Mouse (Mus musculus) kidney, postnatal 4 days (tissue): ENCODE results near the gene Chn1.

Experiments used
- DNase-seq, 2 experiments: peaks; one replicate each; pipeline ENCODE4 v3.0.0; 2021; ENCODE audit warnings: mixed read lengths in 2 of 2

Chn1 gene

DNA sequence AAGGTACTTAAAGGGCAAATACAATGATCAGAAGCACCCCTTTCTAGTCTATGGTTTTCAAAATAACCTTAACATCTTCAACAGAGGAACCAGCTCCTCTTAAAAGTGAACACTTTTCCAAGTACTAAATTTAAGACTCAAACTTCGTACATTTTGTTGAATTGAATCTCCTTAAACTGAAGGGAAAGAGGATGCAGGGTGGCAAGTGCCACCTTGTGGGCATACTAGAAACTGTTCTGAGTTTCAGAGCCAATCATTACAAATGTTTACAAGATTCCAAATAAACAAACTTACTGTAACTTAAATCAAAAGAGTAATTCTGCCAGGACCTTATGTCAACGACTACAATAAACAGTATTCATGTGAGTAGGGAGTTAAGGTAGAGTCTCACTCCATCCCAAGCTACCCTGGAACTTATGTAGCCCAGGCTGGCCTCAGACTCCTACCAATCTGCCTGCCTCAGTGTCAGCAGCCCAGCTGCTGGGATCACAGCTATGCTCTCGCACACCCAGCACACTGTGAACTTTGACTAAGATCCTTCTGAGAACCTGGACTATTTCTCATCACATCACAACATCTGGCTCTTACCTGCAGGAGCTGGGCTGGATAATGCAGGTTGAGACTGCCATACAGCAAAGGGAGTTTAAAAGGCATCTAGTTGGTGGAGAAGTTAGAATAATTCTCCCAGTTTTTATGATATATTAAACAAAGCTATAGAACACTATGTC is 29.3 kb downstream of the Chn1 start:
- peak; percentile 28 to 47 for DNase-seq

DNA sequence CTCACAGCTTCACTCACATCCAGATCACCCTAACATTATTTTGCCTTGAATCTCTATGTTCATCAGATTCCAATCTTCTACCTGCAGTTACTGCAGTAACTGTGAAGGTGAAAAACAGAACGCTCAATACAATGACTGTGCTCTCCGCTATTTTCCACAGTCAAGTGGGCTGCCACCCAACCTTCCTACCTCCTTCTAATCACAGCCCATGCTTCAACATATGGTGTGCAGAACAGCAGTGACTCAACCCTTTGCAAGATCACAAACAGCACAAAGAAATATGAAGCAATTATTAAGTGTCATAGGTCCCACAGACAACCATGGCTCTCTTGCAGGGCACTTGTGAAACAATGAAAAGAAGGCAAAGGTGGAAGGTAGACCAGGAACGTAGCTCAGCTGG is 33.9 kb downstream of the Chn1 start:
- no peak for DNase-seq

DNA sequence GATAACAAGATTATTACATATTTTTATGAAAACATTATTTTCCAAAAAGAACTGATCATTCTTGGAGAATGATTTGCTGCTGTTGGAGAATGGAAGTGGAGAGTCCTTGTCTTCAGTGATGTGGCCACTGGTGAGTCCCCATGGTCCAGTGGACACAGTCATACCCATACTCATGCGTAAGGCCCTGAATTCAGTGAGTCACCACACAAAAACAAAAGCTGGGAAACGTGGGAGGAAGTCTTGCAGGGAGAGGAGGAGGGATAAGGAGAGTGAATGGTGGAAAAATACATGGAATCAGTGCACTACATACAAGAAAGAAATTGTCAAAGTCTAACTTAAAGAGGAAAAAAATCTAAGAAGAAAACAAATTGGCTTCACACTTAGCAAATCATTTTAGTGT is 47.3 kb downstream of the Chn1 start:
- DNase-seq: no peak

DNA sequence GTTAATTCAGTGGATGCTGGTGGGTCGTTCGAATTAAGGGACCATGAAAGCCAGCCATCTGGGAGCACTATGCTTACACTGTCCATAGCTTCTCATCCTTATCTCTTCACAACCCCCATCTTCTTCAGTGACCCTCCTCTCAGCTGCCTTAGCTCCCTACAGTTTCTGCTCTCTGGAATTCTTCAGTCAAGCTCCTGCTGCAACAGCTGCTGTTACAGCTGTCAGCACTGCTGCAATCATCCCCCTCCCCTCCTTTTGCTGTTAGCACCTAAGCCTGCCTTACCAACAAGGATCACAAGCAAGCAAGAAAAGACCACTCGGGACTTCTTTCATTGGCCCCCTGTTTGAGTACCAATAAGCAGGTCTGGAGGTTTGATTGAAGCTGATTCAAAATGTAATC is 50.2 kb downstream of the Chn1 start:
- DNase-seq: no peak

DNA sequence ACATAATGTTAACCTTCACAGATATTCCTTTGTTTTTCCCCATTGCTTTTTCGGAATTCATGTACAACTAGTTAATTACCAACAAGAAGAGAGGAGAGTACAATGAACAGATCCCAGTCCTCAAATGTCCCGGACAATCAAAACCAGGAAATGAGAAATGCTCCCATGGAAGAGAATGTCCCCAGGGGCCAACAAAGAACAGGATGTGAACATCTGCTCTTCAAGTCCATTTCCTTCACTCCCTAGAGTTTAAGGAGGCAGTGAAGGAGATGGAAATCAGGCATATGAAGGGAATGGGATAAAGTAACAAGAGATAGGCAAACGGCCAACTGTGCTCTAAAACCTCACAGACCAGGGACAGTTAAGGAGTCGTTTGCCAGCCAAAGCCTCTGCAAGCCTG is 53.3 kb downstream of the Chn1 start:
- peak; percentile 28 to 40 for DNase-seq

DNA sequence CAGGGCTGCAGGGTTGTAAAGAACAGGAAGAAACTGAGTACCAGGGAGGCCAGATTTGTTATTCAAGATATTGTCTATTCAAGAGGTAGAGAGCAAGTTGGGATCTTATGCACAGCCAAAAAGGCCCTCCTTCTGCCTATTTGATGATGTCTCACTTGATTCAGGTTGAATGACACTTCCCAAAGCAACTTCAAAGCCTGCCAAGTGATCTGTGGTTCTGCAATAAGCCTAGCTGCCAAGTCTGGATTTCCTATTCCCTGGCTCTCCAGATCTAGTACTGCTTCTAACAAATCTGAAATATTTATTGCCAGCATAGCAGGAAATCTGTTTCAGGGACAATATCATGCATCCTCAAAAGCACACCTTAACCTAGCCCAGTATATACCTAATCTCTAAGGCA is 62.7 kb downstream of the Chn1 start:
- DNase-seq: no peak

DNA sequence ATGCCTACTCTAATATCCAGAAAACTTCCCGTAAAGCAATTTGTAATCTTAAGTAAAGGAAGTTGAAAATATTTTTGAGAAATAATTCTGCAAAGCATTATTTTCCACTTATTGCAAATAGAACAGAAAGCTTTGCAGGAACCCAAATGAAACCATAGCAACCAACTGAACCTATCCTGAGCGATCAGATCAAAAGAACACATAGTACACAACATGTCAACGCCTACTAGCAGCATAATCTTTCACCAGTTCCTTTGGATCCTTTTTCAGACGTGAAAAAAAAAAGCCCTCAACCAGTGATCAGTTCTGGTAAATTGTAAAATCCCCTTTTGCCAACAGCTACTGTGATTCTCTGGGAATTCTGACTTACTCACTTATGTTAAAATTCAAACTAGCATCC is 82.1 kb downstream of the Chn1 start:
- no peak for DNase-seq

DNA sequence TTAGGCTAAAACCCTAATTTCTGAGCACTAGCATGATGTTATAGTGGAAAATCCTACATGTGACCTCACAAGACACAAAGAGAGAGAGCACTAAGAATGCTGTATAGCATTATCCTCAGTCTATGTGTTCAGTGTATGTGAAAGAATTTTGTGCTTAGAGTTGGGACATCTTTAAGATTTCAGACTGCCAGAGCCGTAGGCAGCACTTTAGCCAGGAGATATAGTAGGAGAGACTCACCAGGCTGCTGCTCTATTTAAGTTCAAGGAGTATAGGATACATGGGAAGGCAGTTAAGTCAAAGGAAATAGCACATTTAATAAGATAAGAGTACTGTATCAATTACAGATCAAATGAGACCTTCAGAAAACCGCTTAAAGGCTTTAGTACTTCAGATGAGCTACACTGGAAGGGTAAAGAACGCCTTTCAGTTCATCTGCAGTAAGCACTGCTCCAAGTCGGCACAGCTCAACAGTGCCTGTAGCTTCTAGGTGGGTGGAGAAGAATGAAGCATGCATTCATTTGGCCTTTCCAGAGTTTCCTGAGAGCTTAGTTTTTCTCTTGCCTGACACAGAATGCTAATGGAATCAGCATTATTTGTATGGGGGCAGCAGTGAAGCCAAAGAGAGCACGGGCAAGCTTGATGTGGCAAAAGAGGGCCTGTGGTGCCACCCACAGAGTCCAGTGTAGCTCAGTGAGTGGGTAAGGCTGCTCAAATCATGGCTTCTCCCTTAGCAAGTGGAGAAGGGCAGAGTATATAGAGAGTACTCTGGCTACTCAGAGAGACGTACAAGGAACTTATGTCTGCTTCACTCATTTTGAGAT is 84.2 kb downstream of the Chn1 start:
- DNase-seq: no peak

DNA sequence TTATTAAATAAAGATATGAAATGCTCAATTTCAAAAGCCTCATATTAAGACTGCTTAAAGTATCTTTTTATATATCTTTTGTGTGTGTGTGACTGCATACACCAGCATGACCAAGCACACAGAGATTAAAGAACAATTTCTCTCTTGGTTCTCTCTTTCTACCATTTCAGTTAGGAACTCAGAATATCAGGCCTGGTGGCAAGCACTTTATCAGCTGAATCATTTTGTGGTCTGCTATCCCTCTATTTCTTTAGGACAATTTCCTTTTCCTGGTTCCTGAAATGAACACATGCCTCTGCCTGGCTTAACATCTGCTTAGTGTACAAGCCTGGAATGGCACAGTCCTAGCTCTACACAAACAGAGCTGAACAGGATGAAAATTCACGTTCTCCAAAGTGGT is 92.6 kb downstream of the Chn1 start:
- no peak for DNase-seq

DNA sequence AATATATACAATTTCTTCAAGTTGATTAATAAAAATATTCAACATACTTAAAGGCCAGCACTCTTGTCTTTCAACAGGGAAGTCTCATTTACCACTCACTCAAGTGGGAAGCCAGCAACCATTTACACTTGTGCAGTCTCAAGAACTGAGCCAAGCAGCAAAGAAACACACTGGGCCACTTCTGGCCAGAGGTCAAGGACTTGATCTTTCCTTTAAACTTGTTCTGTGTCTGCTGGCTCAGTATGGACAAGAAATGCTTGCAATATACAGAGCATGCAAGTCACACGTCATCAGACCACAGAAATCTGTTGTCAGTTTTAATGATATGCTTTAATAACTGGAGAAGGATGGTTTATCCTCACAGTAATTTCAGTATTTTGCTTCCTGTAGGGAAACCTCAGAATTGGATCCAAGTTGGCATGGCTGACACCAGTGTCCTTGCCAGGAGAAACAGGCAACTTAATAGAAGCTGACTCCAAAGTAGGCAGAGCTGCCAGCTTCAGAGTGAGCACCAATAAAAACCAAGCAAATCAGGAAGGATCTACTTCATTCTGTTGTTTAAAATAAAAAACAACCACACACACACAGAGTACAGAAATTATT is 94.6 kb downstream of the Chn1 start:
- no peak for DNase-seq

DNA sequence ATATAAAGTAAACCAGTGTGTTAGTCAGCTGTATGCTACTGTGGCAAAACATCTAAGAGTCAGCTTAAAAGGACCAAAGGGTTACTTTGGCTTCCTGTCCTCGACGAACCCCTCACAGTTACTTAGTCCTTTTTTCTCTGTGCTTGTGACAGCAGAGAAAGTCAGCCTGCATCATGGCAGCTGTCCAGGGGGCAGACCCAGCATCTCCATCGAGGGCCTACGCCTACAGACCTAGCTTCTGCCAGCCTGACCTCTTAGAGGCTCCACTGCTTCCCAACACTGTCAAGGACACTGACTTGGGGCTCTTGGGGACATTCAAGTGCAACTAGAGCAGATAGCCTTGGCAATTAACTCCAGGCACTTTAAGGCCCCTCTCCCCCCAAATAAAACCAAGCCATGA is 106.5 kb downstream of the Chn1 start:
- no peak for DNase-seq

DNA sequence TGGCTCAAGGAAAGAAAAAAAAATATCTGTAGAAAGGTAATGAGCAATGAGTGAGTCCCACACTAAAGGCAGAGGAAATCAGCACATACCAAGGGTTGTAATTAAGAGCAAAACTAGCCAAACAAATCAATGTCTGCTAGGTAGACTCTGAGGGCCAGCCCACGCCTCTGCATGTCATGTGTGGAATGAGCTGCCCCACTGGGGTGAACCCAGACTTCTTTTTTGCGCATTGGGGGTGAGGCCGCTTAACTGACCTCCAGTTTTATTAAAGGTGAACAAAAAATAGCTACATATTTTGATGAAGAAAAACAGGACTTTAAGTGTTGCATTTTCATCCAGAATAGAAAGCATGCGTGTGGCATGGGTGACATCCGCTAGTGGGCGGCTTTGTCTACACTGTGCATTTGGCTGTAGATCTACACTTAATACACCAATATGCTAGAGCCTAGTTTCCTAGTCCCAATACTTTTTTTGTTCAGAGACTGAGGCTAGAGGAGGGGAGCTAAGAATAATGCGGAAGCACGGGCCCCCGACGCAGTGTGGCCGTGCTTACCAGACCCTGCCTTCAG is 114.5 kb downstream of the Chn1 start:
- peak in 1 of 2 experiments; percentile 12 for DNase-seq

DNA sequence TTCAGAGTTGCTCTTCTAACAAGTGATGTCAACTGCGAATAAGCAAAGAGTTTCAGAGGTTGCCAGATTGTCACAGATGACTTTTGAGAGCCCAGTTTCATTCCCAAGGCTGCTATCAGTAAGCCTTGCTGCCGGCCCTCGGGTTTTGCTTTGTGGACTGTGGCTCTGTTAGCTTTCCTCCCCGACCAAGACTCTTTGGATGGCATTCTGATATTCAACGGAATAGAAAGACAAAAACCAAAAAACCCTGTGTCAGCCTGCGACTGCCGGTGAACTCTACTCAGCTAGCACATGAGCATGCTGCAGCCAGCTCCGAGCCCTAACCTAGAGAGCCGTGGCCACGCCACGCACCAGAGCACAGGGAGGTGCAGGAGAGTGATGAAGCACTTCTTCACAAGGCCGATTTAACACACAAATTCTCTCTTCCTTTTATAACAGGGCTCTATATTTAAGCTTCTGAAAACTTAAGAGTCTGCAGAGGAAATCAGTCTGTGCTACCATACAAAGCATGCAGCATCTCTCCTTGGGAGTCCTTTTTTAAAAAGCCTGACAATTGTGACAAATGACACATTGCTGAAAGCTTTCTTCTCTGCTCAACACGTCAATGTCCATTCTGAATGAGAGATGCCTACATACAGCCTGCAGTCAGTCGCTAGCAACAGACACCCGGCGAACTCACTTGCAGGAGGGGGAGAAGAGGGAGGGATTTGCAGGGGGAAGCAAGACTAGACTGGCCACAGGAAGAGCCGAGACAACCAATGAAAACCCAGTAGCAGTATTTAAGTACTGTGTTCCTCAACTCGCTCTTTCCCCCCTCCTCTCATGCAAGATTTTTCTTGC is 115.2 kb downstream of the Chn1 start:
- DNase-seq: peak; percentile 43 to 57

DNA sequence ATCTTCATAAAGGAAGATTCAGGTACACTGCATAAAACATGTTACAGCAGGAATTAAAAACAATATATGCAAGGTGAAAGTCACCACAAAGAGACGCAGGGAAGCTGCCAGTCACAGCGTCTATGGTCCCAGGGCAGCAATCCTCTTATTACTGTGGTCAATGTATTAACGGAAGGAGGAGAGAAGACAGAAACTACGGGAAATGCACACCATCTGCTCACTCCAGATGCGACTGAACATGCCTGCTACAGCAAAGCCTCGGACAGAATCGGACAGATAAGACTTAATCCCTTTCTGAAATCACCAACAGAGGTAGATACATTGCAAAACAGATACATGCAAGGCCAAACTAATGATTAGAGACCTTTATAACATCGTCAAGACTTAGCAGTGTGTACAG is 116.1 kb downstream of the Chn1 start:
- DNase-seq: no peak

DNA sequence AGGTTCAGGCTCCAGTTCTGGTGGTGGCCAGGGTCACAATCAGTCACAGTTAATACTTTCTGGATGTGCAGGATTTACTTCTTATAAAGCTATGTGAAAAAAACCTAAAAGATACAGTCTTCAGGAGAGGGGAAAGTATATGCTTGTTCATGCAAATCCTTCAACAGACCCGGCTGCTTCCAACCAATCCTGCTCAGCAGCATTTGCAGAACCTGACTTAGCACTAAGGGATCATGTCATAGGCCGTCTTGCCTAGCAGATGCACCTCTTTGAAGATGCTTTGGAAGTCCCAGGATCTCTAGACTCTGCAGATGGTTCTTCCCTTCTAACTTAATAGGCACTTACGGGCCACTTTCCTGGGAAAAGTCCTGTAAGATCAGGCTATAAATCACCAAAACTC is 117.2 kb downstream of the Chn1 start:
- DNase-seq: no peak

DNA sequence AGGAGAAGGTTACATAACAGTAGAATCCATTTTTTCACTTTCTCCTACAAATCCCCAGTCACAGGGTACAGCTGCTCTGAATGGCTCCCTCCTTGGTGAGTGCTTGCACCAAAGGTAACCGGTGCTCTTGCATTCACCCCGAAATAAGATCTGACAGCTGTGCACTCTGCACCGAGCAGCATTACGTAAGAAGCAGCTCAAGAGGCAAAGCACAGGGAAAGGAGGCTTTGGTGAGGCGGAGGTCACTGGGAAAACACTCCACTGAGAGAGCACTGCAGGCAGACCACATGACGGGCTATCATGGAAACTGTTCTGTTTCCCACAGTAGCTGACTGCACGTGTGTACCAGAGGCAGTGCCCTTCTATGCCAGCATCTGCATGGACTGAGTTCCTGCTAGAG is 118.0 kb downstream of the Chn1 start:
- DNase-seq: peak in 1 of 2 experiments; percentile 9

DNA sequence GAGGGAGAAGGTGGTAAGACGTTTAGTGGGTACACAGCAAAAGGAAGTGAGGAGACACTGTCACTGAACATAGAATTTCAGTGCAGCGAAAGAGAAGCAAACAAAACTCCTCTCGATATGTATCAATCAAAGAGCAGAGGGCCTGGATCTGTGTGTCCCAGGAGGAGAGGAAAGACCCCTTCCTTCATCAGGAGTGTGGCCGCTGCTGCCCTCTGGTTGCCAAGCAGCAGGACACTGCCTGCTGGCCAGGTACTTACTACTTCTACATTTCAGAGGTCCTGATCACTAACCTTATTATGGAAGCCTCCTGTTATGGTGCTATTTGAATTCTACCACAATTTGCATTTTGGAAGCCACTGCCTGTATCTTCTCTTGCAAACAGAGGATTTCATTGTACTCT is 119.5 kb downstream of the Chn1 start:
- DNase-seq: no peak

DNA sequence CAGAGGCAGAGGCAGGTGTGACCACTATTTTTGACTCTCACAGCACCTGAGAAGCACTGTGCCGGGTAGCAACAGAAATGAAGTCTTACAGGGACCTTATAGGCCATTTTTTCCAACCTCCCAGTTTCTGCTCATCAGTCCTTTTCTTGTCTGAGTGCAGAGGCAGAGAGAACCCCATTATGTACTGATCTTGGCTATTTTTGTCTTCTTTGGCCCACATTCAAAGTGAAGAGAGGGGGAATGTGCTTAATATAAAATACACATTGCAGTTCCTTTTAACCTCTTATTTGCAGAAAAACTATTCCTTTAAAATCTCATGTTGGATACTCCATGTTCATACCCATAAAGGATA is 120.3 kb downstream of the Chn1 start:
- DNase-seq: no peak

DNA sequence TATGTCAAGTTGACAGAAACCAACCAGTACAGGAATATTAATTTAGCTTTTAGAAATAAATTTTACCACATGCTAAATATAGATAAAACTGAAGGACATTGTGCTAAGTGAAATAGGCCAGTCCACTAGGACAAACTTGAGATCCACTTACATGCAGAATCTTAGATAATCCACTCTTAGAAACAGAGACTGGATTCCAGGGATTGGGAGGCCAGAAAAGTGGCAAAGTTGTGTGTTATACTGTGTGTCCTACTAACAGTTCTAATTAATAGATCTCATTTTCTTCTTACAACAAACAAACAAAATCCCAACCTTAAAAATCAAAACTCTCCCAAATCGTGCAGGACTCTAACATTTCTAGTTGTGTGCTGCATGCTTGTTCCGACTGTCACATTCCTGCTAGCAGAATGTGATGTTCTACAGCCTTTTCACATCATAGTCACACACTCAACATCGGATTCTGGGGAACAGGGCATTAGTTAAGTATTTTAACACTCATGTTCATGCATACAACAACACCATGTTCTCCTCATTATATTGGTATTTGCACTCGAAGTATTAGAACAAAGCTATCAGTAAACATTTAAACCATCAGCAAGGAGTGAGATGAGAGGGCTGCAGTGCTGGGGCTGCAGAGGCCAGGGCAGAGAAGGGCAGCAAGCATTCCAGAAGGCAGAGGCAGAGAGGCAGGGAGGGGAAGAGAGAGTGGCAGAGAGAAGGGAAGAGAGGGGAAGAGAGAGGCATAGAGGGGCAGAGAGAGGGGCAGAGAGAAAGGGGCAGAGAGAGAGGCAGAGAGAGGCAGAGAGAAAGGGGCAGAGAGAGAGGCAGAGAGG is 120.9 kb downstream of the Chn1 start:
- DNase-seq: no peak

DNA sequence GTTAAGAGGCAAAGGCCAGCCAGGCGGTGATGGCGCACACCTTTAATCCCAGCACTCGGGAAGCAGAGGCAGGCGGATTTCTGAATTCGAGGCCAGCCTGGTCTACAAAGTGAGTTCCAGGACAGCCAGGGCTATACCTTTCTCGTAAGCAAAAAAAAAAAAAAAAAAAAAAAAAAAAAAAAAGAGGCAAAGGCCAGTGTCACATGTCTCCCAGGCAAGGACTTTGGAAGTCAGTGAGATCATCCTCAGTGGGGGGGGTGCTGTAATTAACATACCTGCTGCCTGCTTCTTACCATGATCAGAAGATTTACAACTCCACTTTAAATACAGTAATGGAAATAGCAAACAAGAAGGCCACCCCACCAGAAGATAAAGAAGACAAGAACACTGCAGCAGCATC is 137.5 kb downstream of the Chn1 start:
- DNase-seq: no peak

DNA sequence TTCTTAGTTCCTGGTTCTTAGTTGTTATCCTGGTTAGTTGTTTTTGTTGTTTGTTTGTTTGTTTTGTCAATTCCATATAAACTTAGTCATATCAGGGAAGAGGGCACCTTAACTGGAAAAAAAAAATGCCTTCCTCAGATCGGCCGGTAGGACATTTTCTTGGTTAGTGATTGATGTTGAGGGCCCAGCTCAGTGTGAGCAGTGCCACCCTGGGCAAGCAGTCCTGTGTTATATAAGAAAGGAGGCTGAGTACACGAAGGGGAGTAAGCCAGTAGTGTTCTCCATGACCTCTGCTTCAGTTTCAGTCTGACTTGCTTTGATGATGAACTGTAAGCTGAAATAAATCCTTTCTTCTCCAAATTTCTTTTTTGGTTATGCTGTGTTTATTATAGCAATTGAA is 138.8 kb downstream of the Chn1 start:
- DNase-seq: no peak

DNA sequence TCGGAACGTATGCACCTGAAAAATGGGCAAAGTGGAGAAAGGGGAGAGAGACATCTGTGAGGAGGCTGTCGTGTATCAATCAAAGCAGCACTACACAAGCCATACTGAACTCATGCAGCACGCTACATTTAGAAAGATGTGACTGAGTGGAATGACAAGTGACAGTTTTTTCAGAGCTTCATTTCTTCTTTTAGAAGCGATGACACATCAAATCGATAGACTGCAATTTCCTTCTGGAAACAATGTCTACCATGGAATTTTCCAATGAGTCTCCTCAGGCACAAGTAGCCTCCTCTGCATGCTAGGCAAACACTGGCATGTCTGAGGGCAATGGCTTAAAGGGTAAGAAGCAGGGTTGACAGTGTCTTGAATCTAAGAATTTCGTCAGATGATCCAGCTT is 143.3 kb downstream of the Chn1 start:
- no peak for DNase-seq
